Mouse (Mus musculus): Measurements from ENCODE around the gene Prune2.

Prune2 gene

GRCm38 (mm10) chr19:16955613-16956271 is at the start of gene Prune2:
Gene Prune2 (plus strand): TSS chr19:16956118.
- peak; percentile 19 for DNase-seq (ENCODE audit: low spot score)

GRCm38 (mm10) chr19:16911507-16911906 is 44.4 kb upstream of the Prune2 start:
- DNase-seq (ENCODE audit: low spot score), result no peak

DNA sequence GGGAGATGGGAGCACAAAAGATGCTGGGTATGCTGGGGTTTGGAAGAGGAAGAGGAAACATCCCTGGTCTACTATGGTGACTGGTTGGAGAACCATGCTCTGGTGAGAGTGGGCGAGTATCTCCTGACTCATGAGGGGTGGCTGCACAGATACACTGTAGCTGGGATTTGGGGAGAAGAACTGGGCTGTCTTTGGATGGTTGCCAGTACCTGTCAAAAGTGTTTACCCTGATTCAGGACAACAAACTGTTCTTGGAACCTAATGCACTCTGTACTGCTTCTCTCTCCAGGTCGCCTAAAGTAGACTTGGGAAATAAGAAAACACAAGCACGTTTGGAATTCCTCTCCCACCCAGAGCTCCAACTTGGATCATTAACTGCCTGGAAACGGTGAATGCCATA is 31.4 kb upstream of the Prune2 start:
- DNase-seq (ENCODE audit: low spot score), result no peak

DNA sequence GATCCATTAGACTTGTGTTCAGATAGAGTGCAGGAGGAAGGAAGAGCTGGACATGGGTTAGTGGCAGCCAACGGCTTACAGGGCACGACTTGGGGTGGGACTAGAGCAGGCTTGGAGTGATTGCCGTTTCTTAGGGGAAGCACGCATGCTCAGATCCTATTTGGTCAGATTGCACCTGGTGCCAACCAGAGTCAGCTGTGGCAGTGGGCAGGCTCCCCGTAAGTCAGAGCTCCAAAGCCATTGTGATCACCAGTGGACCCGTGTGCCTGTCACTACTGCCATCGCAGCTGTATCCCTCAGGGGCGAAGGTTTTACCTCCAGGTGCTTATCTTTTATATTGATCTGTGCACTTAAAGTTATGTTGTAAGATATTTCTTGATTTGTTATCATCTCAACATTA is 21.3 kb upstream of the Prune2 start:
- no peak for DNase-seq (ENCODE audit: low spot score)

DNA sequence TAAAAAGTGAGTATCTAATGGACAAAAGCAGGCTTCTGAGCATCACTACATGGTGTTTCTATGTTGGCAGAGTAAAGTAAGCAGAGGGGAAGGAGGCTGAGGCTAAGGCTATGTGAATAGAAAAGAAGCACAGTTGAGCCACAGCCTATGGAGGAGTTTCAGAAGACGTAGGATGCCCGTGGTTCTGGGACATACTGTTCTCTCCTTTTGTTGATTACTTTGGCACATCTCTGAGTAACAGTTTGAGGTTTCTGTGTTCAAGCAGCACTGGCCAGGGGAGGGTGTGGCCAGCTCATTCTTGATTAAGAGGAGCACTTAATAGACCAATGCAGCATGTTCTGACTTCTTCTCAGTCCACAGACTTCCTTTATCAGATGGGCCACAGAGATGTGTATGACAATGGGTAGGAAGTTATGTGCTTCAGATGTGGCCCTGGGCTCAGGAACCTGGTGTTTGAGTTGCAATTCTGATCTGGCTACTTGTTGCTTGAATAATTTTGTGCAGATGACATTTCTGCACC is 7.1 kb upstream of the Prune2 start:
- no peak for DNase-seq (ENCODE audit: low spot score)

DNA sequence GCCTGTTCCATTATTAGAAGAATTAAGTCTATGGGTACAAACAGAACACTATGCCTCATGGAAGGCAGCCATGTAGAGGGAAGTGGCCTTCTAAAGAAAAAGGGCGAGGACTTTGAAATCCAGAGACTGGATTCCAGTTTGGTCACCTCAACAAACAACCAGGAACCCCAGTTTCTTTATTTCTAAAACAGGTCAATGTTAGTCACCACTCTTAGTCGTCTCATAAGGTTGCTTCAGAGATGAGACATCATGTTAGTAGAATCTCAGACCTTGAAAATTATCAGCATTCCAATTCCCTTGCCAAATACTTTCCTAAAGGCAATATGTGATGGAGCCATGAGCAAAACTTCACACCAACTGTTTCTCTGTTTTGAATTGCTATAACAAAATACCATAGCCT is 6.6 kb upstream of the Prune2 start:
- no peak for DNase-seq (ENCODE audit: low spot score)

DNA sequence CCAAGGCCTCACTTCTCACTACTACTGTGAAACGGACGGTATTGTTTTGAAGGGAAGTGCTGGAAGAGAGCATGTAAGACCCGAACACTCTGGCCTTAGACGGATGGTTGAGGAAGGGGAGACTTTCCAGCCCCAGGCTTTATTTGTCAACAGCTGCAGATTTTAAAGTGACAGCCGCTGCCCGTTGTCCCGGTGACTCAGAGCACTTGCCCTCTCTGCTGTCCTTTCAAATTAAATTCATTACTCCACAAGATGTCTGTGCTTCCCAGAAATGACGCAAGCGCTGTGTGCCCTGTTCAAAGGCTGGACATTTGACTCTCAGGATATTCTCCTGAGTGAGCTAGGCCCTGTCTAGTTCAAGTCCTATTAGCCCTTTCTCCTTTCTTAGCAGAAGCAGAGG is 5.9 kb upstream of the Prune2 start:
- DNase-seq (ENCODE audit: low spot score), result no peak

- DNase-seq (ENCODE audit: low spot score), result no peak
Observed at GRCm38 (mm10) chr19:16950664-16951363, 5.1 kb upstream of the Prune2 start.

DNA sequence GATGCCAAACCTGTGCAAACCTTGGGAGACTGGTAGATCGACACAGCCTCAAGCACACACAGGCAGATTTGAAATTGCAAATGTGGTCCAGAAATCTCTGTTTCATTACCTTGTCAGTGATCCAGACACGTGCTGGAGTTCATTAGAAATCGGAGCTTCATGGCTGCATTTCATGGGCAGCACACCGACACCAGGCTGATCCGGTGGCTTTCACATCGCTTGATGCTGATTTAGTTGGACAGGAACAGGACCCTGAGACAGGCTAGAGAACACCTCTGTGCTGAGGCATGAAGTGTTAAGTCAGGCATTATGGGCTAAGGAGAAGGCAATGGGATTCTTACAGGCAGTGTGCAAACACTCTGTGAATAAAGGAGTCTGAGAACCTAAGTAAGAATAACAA is 1.2 kb upstream of the Prune2 start:
- no peak for DNase-seq (ENCODE audit: low spot score)

DNA sequence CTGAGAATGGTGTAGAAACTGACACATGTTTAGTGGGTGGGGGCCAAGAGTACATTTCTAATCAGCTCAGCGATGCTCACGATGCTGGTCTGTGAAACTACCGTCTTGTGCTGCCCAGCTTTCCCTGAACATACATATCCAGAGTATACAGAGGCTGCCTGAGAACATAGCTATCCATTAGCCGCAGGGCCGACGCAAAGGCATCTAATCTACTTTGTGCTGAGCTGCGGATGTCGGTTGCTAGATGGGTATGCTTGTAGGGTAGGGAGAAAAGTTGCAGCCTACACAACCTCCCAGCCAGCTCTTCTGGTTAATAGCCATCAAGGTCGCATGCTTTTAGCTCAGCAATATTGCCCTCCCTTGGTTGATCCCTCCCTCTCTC is 696 bp upstream of the Prune2 start:
- DNase-seq (ENCODE audit: low spot score), result no peak

DNA sequence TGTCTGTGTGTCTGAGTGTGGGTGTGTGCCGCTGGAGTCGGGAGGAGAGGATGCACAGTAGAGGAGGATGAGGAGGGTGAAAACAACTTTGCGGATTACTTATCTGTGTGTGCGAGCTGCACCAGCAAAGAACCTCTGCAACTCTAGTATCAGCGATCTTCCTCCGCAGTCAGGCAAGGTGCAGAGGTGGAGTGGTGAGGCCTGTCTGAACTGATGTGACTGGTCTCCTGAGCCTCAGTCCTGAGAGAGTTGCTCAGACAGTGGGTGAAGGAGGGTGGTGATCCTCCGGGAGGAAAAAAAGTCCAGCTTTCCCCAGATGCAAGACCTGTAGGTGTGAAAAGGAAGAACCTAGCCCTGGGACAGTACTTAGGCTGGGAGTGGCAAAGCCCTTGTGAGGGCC is 401 bp downstream of the Prune2 start:
- DNase-seq (ENCODE audit: low spot score), result no peak

- no peak for DNase-seq (ENCODE audit: low spot score)
Observed at GRCm38 (mm10) chr19:16959051-16959450, 3.1 kb downstream of the Prune2 start.

- DNase-seq (ENCODE audit: low spot score), result no peak
Observed at GRCm38 (mm10) chr19:16959551-16959950, 3.6 kb downstream of the Prune2 start.

DNA sequence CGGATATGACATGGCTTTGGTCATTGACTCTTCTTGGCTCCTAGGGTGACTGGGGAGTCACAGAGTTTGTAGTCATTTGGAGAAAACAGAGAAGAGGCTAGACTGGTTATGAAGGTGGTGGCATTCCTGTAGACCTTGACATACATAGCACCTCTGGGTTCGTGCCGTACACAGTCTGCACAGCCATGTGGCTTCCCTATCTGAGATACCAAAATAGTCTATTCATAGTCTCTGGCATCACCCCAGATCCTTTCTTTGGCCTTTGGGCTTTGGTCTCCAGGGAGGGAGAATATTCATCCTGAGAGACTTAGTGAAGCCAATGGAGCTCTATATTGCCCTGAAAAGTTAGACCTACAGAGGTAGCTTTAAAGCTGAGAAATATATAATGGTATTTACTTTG is 5.1 kb downstream of the Prune2 start:
- DNase-seq (ENCODE audit: low spot score), result no peak

- no peak for DNase-seq (ENCODE audit: low spot score)
Observed at GRCm38 (mm10) chr19:16963178-16963577, 7.3 kb downstream of the Prune2 start.

GRCm38 (mm10) chr19:16968768-16969167 is 12.8 kb downstream of the Prune2 start:
- no peak for DNase-seq (ENCODE audit: low spot score)

GRCm38 (mm10) chr19:16970612-16971011 is 14.7 kb downstream of the Prune2 start:
- no peak for DNase-seq (ENCODE audit: low spot score)

- DNase-seq (ENCODE audit: low spot score), result no peak
Observed at GRCm38 (mm10) chr19:16978910-16979309, 23.0 kb downstream of the Prune2 start.

DNA sequence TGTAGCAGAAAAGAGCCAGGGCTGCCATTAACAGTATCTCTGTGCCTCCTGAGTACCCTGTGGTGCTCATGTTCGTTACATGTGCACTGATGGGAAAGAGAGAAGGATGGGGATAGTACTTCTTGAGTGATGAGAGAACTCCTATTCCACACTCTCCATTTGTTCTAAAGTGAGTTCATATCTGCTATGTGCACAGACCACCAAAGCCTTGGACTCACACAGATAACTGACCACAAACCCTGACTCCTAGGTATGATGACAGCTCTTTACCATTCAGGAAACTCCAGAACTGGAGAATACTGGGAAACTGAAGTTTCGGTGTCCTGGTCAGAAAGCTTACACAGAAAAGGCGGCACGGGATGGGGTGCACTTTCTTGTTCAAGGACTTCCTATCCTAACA is 25.8 kb downstream of the Prune2 start:
- DNase-seq (ENCODE audit: low spot score), result no peak

DNA sequence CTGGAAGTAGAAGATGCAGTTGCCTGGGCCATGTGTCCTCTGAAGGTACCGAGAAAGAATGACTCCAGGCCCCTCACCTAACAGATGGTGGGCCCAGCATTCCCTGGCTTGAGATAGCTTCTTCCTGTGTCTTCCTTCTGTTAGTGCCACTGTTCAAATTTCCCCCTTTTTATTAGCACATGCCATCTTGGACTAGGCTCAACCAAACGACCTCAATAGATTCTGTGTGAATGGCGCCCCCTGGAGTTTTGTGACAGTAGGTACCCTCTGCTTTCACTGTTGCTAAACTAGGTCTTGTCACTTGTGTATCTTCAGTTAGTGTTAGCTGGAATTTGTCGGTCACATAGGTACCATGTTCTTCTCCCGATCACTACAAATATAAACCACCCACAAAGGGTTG is 29.0 kb downstream of the Prune2 start:
- DNase-seq (ENCODE audit: low spot score), result peak; percentile 11

- DNase-seq (ENCODE audit: low spot score), result no peak
Observed at GRCm38 (mm10) chr19:16987984-16988383, 32.1 kb downstream of the Prune2 start.

- no peak for DNase-seq (ENCODE audit: low spot score)
Observed at GRCm38 (mm10) chr19:16992151-16992550, 36.2 kb downstream of the Prune2 start.

- DNase-seq (ENCODE audit: low spot score), result no peak
Observed at GRCm38 (mm10) chr19:16994260-16994659, 38.3 kb downstream of the Prune2 start.

GRCm38 (mm10) chr19:16997915-16998314 is 42.0 kb downstream of the Prune2 start:
- no peak for DNase-seq (ENCODE audit: low spot score)

Data from layer of hippocampus, adult 11-12 months (tissue).